Mouse (Mus musculus) layer of hippocampus, postnatal 36 days (tissue): ENCODE results near the gene Cnot9. TPM values are rescaled to one million over a fixed set of nuclear protein-coding genes. Genes with fewer than 3 reads are reported as not detected.
"Not testable (repeated sequence)": the region's sequence is repeated elsewhere in the genome, so short reads cannot be mapped to it uniquely, and the experiment has no call there.

ENCODE experiments used
- DNase-seq, 2 experiments: peaks; one replicate each; pipeline ENCODE4 v3.0.0; 2022
- total RNA-seq, 2 experiments: library from RNA; stranded (reverse); gene quantifications; 2 replicates each; pipeline ENCODE4 v1.2.3; 2021

Gene Cnot9
- total RNA-seq = 10 to 100 TPM; 26.9 to 29.1 TPM

GRCm38 (mm10) chr1:74505721-74506464 lies at the start of gene Cnot9:
TSS of gene Cnot9 (plus strand) at chr1:74506058.
- peak; percentile 100 for DNase-seq

DNA sequence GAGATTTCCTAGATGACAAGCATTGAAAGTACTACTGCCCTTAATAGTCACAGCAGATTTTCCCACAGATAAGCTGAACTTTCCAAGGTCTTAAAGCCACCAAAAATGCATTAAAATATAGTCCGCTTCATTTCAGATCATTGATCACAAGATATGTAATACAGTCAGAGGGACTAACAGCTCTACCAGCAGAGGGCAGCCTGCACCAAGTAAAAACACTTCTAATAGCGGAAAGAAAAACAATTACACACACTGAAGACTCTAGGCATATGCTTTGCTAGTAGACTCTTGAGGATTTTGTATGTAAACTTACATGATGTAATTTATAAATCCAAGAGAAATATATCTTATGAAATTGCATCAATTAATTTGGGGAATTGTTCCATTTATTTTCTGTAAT lies 45.6 kb upstream of the Cnot9 start:
- DNase-seq = peak in 1 of 2 experiments; percentile 42

DNA sequence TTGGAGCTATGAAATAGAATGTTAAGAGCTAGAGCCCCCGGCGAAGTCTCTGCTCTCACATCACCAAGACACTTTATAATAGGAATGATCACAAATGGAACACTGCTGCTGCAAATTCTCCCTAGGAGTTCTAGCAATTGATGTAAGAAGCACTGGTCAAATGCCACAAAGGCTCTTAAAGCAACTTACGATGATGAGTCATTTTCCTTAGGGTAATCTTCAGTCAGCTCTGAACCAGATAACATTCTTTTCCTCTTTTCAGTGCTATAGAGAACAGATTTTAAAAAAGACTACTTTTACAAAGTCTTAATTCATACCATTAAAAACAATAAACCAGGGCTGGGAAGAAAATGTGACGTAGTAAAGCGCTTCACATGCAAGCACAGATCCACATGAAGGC lies 20.1 kb upstream of the Cnot9 start:
- DNase-seq = no peak

DNA sequence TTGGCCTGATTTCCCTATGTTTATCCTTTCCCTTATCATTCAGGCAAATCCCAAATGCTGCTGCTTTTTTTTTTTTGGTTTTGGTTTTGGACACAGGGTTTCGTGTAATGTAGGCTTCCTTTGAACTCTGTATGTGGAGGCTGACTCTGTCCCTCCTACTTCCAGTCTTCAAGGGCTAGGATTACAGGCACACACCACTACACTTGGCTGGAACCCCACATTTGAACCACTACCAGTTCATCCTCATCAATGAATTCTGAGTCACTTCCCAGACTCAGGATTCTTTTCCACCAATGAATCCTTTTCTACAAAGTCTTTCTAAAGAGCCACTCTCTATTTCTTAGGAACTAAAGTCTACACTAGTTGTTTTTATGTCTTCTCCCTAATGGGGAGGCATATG lies 4.8 kb upstream of the Cnot9 start:
- DNase-seq = no peak

- no peak for DNase-seq
These were observed 501 bp upstream of the Cnot9 start for GRCm38 (mm10) chr1:74505393-74505720.

- DNase-seq = peak in 1 of 2 experiments; percentile 39
These were observed 618 bp downstream of the Cnot9 start for GRCm38 (mm10) chr1:74506471-74506881.

GRCm38 (mm10) chr1:74507780-74508179 lies 1.9 kb downstream of the Cnot9 start:
- no peak for DNase-seq

DNA sequence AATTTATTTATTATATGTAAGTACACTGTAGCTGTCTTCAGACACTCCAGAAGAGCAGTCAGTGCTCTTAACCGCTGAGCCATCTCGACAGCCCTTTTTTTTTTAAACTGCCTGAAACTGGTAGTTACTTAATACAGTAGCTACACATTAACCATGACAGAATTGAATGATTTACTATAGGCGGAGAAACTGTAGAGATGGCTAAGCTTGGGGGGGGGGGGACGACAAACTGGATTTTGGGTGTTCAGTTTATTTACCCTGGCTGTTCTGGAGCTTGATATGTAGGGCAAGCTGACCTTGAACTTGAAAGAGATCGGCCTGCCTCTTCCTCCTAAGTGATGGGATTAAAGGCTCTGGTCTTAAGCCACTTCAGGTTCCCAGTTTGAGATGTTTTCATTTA lies 5.4 kb downstream of the Cnot9 start:
- DNase-seq = no peak

DNA sequence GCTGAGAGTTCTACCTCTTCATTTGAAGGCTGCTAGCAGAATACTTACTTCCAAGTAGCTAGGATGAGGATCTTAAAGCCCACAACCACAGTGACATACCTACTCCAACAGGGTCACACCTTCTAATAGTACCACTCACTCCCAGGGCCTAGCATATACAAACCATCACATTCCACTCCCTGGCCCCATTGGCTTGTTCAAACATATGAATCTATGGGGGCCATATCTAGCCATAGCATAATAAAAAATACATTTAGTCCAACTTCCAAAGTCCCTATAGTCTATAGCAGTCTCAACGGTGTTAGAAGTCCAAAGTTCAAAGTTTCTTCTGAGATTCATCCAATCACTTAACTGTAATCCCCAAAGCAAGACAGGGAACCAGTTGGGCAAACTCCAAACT lies 7.1 kb downstream of the Cnot9 start:
- not testable (repeated sequence) for DNase-seq

- DNase-seq = no peak
These were observed 14.0 kb downstream of the Cnot9 start for GRCm38 (mm10) chr1:74519875-74520274.

DNA sequence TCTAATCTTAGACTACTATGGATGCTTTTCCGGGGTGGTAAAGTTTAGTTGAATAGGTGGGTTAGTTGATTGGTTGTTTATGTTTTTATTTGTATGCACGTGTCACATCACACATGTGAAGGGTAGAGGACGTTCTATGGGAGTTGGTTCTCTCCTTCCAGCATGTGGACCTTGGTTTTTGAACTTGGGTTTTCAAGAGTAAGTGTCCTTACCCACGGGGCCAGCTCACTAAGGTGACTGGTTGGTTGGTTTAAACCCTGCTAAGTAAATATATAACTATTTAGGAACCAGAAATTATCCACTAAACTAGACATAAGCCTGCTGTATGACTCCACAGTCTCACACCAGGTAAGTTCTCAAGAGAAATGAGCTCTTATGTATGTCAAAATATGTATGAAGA lies 18.9 kb downstream of the Cnot9 start:
- DNase-seq = no peak

DNA sequence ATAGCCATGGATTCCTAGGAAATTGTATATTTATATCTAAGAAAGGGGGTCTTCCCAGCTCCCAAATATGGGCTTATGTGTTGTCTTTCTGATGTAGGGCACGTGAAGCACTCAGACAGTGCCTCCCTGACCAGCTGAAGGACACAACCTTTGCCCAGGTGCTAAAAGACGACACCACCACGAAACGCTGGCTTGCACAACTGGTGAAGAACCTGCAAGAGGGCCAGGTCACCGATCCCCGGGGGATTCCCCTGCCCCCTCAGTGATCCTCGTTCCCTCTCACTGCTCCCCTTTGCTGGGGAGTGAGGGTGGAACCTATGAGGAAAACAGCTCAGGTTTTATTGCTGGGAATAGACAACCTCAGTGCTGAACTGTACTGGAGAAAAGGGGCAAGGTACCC lies 22.7 kb downstream of the Cnot9 start:
- DNase-seq = no peak

GRCm38 (mm10) chr1:74538650-74539049 lies 32.8 kb downstream of the Cnot9 start:
- peak; percentile 40 to 50 for DNase-seq

DNA sequence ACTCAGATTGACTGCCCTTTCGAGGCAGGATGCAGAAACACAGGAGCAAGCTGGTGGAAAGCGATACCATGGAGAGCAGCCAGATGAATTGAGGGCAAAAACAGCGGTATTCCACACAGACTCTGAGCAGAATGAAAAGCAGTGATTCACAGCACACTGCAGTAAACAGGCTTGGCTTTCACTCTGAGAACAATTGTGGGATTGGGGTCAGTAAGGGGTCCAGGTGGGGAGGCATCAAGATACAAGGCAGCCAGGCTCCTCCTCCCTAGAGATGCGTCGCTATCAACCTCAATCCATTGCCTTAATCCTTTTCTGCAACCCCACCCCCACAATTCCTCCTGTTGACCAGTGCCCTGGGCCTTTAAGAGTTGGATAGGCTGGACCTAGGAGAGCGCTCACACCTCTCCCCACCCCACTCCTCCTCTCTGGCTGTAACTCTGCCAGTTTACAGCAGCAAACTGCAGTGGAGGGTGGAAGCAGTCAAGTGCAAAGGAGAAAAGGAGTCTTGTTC lies 36.6 kb downstream of the Cnot9 start, which contains the start of gene Plcd4:
TSS of gene Plcd4 (plus strand) at position 438 of the 511 bp plus-strand sequence.
- DNase-seq = peak; percentile 22 to 33

DNA sequence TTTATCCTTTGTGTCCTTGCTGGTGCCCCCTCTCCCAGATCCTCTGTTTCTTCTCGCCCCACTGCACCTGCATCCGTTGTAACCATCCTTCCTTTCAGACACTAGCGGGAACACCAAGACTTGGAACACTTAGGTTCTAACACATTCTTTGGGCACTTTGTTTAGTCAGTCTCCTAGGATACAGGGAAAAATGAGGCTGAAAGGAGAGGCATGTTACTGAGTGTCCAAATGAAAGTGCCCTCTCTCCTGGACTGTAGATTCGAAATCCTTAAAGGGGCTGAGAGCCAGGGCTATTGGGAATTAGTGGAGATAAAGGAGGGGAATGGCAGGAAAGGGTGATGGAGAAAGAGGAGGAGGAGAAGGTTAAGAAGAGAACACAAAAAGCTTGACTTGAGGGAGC lies 38.3 kb downstream of the Cnot9 start, which contains the start of gene Usp37:
TSS of gene Usp37 (minus strand) at position 101 of the 400 bp plus-strand sequence.
- DNase-seq = no peak

- DNase-seq = no peak
These were observed 53.2 kb downstream of the Cnot9 start for GRCm38 (mm10) chr1:74559061-74559460.

DNA sequence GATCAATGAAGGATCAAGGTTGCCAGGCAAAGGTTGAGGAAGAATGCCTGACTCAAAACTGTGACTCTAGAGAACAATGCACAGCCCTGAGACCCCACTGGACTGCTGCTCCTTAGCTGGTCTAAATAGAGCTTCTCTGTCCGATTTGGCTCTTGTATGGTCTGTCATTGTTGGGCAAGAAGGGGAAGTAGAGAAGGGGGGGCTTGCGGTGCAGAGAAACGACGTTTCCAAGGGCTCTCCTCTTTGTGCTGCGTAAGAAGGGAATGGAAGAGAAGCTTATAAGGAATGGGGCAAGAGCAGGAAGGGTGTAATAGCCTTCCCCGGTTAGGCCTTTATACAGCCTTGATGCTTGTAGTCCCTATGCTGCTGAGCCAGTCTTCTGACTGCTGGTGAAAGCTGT lies 60.0 kb downstream of the Cnot9 start:
- no peak for DNase-seq

- no peak for DNase-seq
These were observed 64.2 kb downstream of the Cnot9 start for GRCm38 (mm10) chr1:74569739-74570719.

Other genes starting within 250 kb of the Cnot9 start
- gene Gpbar1, start 227.5 kb upstream of the Cnot9 start, total RNA-seq = not detected
- 100 to 1,000 TPM; 148 to 159 TPM for gene Aamp, start 221.3 kb upstream of the Cnot9 start, total RNA-seq
- gene Pnkd, start 221.1 kb upstream of the Cnot9 start, total RNA-seq = 100 to 1,000 TPM; 168 to 188 TPM
- gene Tmbim1, start 200.4 kb upstream of the Cnot9 start, total RNA-seq = 10 to 100 TPM; 25.1 to 25.4 TPM
- gene Catip, start 143.9 kb upstream of the Cnot9 start, total RNA-seq = 1 to 10 TPM; 1.0 to 1.2 TPM
- 1 to 10 TPM; 2.6 to 3.6 TPM for gene Slc11a1, start 130.9 kb upstream of the Cnot9 start, total RNA-seq
- 10 to 100 TPM; 25.9 to 28.4 TPM for gene Ctdsp1, start 114.5 kb upstream of the Cnot9 start, total RNA-seq
- under 1 TPM; 0.10 to 0.33 TPM for gene Vil1, start 96.7 kb upstream of the Cnot9 start, total RNA-seq
- 10 to 100 TPM; 20.4 to 22.8 TPM for gene Plcd4, start 36.8 kb downstream of the Cnot9 start, total RNA-seq
- 10 to 100 TPM; 26.3 to 27.9 TPM for gene Usp37, start 38.2 kb downstream of the Cnot9 start, total RNA-seq
- 10 to 100 TPM; 26.5 to 31.7 TPM for gene Zfp142, start 82.2 kb downstream of the Cnot9 start, total RNA-seq
- 10 to 100 TPM; 24.0 to 24.1 TPM for gene Bcs1l, start 82.2 kb downstream of the Cnot9 start, total RNA-seq
- 10 to 100 TPM; 65.8 to 67.2 TPM for gene Rnf25, start 95.3 kb downstream of the Cnot9 start, total RNA-seq
- gene Stk36, start 95.4 kb downstream of the Cnot9 start, total RNA-seq = 1 to 10 TPM; 4.9 to 5.5 TPM
- gene Ttll4, start 155.7 kb downstream of the Cnot9 start, total RNA-seq = 10 to 100 TPM; 27.1 to 29.0 TPM
- gene Cyp27a1, start 207.5 kb downstream of the Cnot9 start, total RNA-seq = 1 to 10 TPM; 1.5 to 1.7 TPM
- not detected for gene Prkag3, start 243.2 kb downstream of the Cnot9 start, total RNA-seq